Mouse (Mus musculus): ENCODE measurements around the gene Mta2. TPM values are rescaled to one million over a fixed set of nuclear protein-coding genes. Genes with fewer than 3 reads are reported as not detected.

The Mta2 gene
- polyA plus RNA-seq, 1 experiment from 2014 or later: 63.2 TPM

GRCm38 (mm10) chr19:8989066-8989566 is 47.4 kb downstream of the Mta2 start, which contains the start of gene Ahnak:
Gene Ahnak, plus strand, starts transcription at chr19:8989284.
- H3K9ac ChIP-seq (ENCODE audit: low read length): peak within 1 kb of the TSS; percentile 61
- under 1% methylated on average over 42 of the region's 42 CpGs for WGBS
- 0 out of 2 replicates have a peak within 1 kb of the TSS, but pooled peaks have one; percentile 25 for H3K27ac ChIP-seq (ENCODE audit: low read depth, low read length)
- peak; percentile 81 for DNase-seq (ENCODE audit: low spot score)
- H3K36me3 ChIP-seq (ENCODE audit: control insufficient read depth, insufficient read depth, low read length): no peaks in the 10 kb centered on the region
- ATAC-seq (replicated peaks; ENCODE audit: low FRiP score): peak; percentile 42
- H3K27me3 ChIP-seq (ENCODE audit: control insufficient read depth, insufficient read depth, low read length): peaks cover 7% of the 10 kb centered on the region
- H3K4me3 ChIP-seq (ENCODE audit: low read depth, low read length): peak within 1 kb of the TSS; percentile 51
- no peaks in the 10 kb centered on the region for H3K9me3 ChIP-seq (ENCODE audit: control insufficient read depth, low read length)
- peaks cover 14% of the 10 kb centered on the region for H3K4me1 ChIP-seq (replicated peaks; ENCODE audit: control insufficient read depth, insufficient read depth, low read length)
- peak within 1 kb of the TSS; percentile 99 for H3K4me2 ChIP-seq (ENCODE audit: low read depth, low read length, severe bottlenecking)

- Histone ChIP-seq H3K9ac (ENCODE audit: low read length) (peak overlapping the region; percentile 61), H3K27me3 (ENCODE audit: control insufficient read depth, insufficient read depth, low read length) (peaks cover 7% of the 10 kb centered on the region), H3K4me2 (ENCODE audit: low read depth, low read length, severe bottlenecking) (peak overlapping the region; percentile 99), H3K4me3 (ENCODE audit: low read depth, low read length) (peak overlapping the region; percentile 51), H3K27ac (ENCODE audit: low read depth, low read length) (0 out of 2 replicates have a peak overlapping the region, but pooled peaks have one; percentile 25), H3K4me1 (replicated peaks; ENCODE audit: control insufficient read depth, insufficient read depth, low read length) (peaks cover 9% of the 10 kb centered on the region), H3K36me3 (ENCODE audit: control insufficient read depth, insufficient read depth, low read length) (no peaks in the 10 kb centered on the region), H3K9me3 (ENCODE audit: control insufficient read depth, low read length) (no peaks in the 10 kb centered on the region)
- ATAC-seq (replicated peaks; ENCODE audit: low FRiP score) (peak; percentile 80), DNase-seq (ENCODE audit: low spot score) (peak; percentile 85)
- under 1% methylated on average over 53 of the region's 53 CpGs for WGBS
Observed at GRCm38 (mm10) chr19:8989567-8990431, 48.1 kb downstream of the Mta2 start.

- no peaks in the 10 kb centered on the region for H3K36me3 ChIP-seq (ENCODE audit: control insufficient read depth, insufficient read depth, low read length)
- peaks cover 6% of the 10 kb centered on the region; the same call in 1 of the 2 replicates for H3K4me1 ChIP-seq (replicated peaks; ENCODE audit: control insufficient read depth, insufficient read depth, low read length)
- peak overlapping the region; percentile 61 for H3K9ac ChIP-seq (ENCODE audit: low read length)
- H3K27me3 ChIP-seq (ENCODE audit: control insufficient read depth, insufficient read depth, low read length): peaks cover 7% of the 10 kb centered on the region
- no peak overlapping the region for H3K27ac ChIP-seq (ENCODE audit: low read depth, low read length)
- no peaks in the 10 kb centered on the region for H3K9me3 ChIP-seq (ENCODE audit: control insufficient read depth, low read length)
- no peak for DNase-seq (ENCODE audit: low spot score)
- ATAC-seq (replicated peaks; ENCODE audit: low FRiP score): no peak; the same call in 1 of the 2 replicates
- WGBS: 12% methylated on average over 15 of the region's 15 CpGs
- peak overlapping the region; percentile 99 for H3K4me2 ChIP-seq (ENCODE audit: low read depth, low read length, severe bottlenecking)
- H3K4me3 ChIP-seq (ENCODE audit: low read depth, low read length): peak overlapping the region; percentile 51
Observed at GRCm38 (mm10) chr19:8990432-8991102, 48.9 kb downstream of the Mta2 start.

DNA sequence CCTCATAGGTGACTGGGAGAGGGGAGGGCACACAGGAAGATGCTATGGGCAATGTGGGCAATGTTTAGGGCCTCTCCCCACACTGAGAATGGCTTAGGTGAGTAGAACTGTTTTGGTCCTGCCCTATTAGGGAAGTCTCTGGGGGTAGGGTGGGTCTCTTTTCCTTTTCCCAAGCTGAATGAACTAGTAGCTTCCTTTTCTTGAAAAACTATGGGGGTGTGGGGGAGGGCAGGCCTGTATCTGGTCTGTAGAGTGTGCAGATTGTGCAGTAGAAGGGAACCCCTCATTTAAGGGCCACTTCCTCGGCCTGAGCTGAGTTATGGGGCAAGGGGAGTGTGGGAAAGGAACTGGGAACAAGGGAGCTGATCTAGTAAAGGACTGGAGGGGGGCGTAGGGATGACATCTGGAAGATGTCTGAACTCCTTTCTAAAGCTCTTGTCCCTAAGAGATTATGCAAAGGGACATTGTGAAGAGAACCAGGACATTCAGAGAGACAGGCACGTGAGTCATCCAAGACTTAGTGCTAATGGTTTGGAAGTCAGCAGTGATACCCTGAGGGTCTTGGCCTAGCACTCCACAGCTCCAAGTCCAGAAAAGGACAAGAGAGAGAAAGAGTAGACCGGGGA is 49.7 kb downstream of the Mta2 start:
- no peak overlapping the region for H3K4me3 ChIP-seq (ENCODE audit: low read depth, low read length)
- 0 out of 2 replicates have a peak overlapping the region, but pooled peaks have one; percentile 5 for H3K4me2 ChIP-seq (ENCODE audit: low read depth, low read length, severe bottlenecking)
- H3K27ac ChIP-seq (ENCODE audit: low read depth, low read length): no peak overlapping the region
- ATAC-seq (replicated peaks; ENCODE audit: low FRiP score) (no peak), DNase-seq (ENCODE audit: low spot score) (no peak)
- no peaks in the 10 kb centered on the region for H3K36me3 ChIP-seq (ENCODE audit: control insufficient read depth, insufficient read depth, low read length)
- H3K9me3 ChIP-seq (ENCODE audit: control insufficient read depth, low read length): no peaks in the 10 kb centered on the region
- H3K4me1 ChIP-seq (replicated peaks; ENCODE audit: control insufficient read depth, insufficient read depth, low read length): peaks cover 6% of the 10 kb centered on the region; the same call in 1 of the 2 replicates
- H3K9ac ChIP-seq (ENCODE audit: low read length): no peak overlapping the region
- 65% methylated on average over 4 of the region's 4 CpGs for WGBS
- peaks cover 7% of the 10 kb centered on the region for H3K27me3 ChIP-seq (ENCODE audit: control insufficient read depth, insufficient read depth, low read length)

- Histone ChIP-seq H3K4me1 (replicated peaks; ENCODE audit: control insufficient read depth, insufficient read depth, low read length) (peaks cover 6% of the 10 kb centered on the region; the same call in 1 of the 2 replicates), H3K27me3 (ENCODE audit: control insufficient read depth, insufficient read depth, low read length) (peaks cover 7% of the 10 kb centered on the region), H3K27ac (ENCODE audit: low read depth, low read length) (no peak overlapping the region)
Observed at GRCm38 (mm10) chr19:8991871-8992735, 50.4 kb downstream of the Mta2 start.

DNA sequence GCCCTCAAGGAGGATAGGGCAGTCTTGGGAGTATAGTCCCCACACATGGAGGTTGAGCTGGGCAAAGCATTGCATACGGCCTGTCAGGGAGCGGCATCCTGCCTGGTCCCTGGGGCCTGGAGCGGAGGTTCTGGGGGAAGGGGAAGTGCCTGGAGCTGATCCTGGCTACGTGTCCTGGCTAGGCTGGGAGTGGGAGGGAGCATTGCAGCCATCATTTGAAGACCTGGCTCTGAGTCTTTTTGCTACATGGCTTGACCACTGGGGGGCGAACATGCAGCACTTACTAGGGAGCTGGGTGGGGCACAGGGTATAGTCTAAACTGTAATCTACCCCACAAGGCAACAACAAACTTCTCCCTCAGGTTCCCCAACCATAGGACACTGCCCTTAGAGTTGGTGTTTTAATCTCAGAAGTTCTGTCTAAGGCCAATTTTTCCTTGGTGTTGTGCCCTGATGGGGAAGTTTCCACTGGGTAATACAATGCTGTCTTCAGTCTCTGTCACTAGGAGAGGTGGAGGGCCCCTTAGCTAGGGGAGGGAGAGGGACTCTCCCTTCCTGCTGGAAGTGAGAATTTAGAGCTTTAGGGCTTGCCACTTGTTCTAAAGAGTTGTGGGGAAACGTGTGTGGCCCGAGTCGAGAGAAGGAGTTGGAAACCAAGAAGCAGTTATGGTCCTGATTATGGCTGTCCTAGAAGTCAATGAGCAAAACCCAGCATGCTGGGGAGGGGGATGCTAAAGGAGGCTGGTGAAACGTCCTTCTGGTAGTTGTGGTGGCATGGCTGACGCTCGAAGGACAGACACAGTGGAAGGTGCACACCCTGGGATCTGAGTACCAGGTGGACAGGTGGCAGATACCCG is 51.3 kb downstream of the Mta2 start:
- peaks cover 7% of the 10 kb centered on the region for H3K27me3 ChIP-seq (ENCODE audit: control insufficient read depth, insufficient read depth, low read length)
- no peak overlapping the region for H3K4me3 ChIP-seq (ENCODE audit: low read depth, low read length)
- H3K4me2 ChIP-seq (ENCODE audit: low read depth, low read length, severe bottlenecking): no peak overlapping the region
- no peaks in the 10 kb centered on the region for H3K36me3 ChIP-seq (ENCODE audit: control insufficient read depth, insufficient read depth, low read length)
- H3K4me1 ChIP-seq (replicated peaks; ENCODE audit: control insufficient read depth, insufficient read depth, low read length): peaks cover 6% of the 10 kb centered on the region; the same call in 1 of the 2 replicates
- H3K9me3 ChIP-seq (ENCODE audit: control insufficient read depth, low read length): no peaks in the 10 kb centered on the region
- no peak overlapping the region for H3K27ac ChIP-seq (ENCODE audit: low read depth, low read length)
- no peak overlapping the region for H3K9ac ChIP-seq (ENCODE audit: low read length)
- DNase-seq (ENCODE audit: low spot score) (peak; percentile 81), ATAC-seq (replicated peaks; ENCODE audit: low FRiP score) (no peak)
- 40% methylated on average over 12 of the region's 12 CpGs for WGBS

More at GRCm38 (mm10) chr19:8991871-8992735, 50.4 kb downstream of the Mta2 start:
- ATAC-seq (replicated peaks; ENCODE audit: low FRiP score) (no peak), DNase-seq (ENCODE audit: low spot score) (no peak)
- no peak overlapping the region for H3K4me3 ChIP-seq (ENCODE audit: low read depth, low read length)
- no peaks in the 10 kb centered on the region for H3K36me3 ChIP-seq (ENCODE audit: control insufficient read depth, insufficient read depth, low read length)
- no peaks in the 10 kb centered on the region for H3K9me3 ChIP-seq (ENCODE audit: control insufficient read depth, low read length)
- H3K4me2 ChIP-seq (ENCODE audit: low read depth, low read length, severe bottlenecking): no peak overlapping the region
- H3K9ac ChIP-seq (ENCODE audit: low read length): no peak overlapping the region
- 81% methylated on average over 13 of the region's 13 CpGs for WGBS

DNA sequence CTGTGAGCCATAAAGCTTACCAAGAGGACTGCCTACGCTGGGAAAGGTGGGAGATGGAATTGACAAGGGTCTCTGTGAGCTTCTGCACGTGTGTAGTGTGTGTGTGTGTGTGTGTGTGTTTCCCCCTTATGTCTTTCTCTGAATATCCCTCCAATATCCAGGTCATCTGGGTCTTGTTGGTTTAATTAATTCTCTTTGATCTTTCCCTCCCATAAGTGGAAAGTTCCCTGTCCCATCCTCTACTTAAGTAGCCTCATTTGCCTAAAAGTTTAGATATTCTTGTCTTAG is 51.9 kb downstream of the Mta2 start:
- no peak for DNase-seq (ENCODE audit: low spot score)
- H3K4me3 ChIP-seq (ENCODE audit: low read depth, low read length): no peak overlapping the region
- whole genome bisulfite sequencing: 58% methylated on average over 2 of the region's 2 CpGs
- H3K4me1 ChIP-seq (replicated peaks; ENCODE audit: control insufficient read depth, insufficient read depth, low read length): peaks cover 6% of the 10 kb centered on the region; the same call in 1 of the 2 replicates
- no peaks in the 10 kb centered on the region for H3K36me3 ChIP-seq (ENCODE audit: control insufficient read depth, insufficient read depth, low read length)
- no peak overlapping the region for H3K27ac ChIP-seq (ENCODE audit: low read depth, low read length)
- no peak overlapping the region for H3K4me2 ChIP-seq (ENCODE audit: low read depth, low read length, severe bottlenecking)
- H3K9ac ChIP-seq (ENCODE audit: low read length): no peak overlapping the region
- H3K9me3 ChIP-seq (ENCODE audit: control insufficient read depth, low read length): no peaks in the 10 kb centered on the region
- H3K27me3 ChIP-seq (ENCODE audit: control insufficient read depth, insufficient read depth, low read length): peaks cover 4% of the 10 kb centered on the region
- ATAC-seq (replicated peaks; ENCODE audit: low FRiP score): no peak

Data from forebrain, embryonic 11.5 days (tissue).